In genomic region chr14:31433126-31433525, GRCm38 (mm10) we compare ENCODE assay signal across 8 mouse cellular contexts. TPM values are rescaled to one million over a fixed set of nuclear protein-coding genes. Genes with fewer than 3 reads are reported as not detected.
DNase-seq lines count a peak whose midpoint lies in the region; ATAC-seq and TF ChIP-seq lines count a peak whose summit lies in the region.

No protein-coding gene starts in this region.

- no peak for TF ChIP-seq EP300 in heart, postnatal 0 days (IDR thresholded peaks at IDR 0.05; ENCODE audit: low read depth)

- H3K9ac ChIP-seq in heart, postnatal 0 days (replicated peaks; ENCODE audit: low read depth, low read length), result no peak overlapping the region
- H3K9ac ChIP-seq in limb, embryonic 12.5 days (replicated peaks), result 0 out of 2 replicates have a peak overlapping the region, but pooled peaks have one; percentile 18

- no peaks in the 10 kb centered on the region for H3K9me3 ChIP-seq in heart, postnatal 0 days (replicated peaks; ENCODE audit: control insufficient read depth, low read length)
- no peaks in the 10 kb centered on the region for H3K9me3 ChIP-seq in limb, embryonic 12.5 days

- peaks cover 32% of the 10 kb centered on the region for H3K4me1 ChIP-seq in heart, postnatal 0 days (ENCODE audit: control insufficient read depth, insufficient read depth)
- peaks cover 42% of the 10 kb centered on the region for H3K4me1 ChIP-seq in limb, embryonic 12.5 days (replicated peaks)

- H3K4me2 ChIP-seq in heart, postnatal 0 days (ENCODE audit: low read depth, low read length), result 0 out of 2 replicates have a peak overlapping the region, but pooled peaks have one; percentile 24
- peak overlapping the region; percentile 94 for H3K4me2 ChIP-seq in limb, embryonic 12.5 days

- intact Hi-C loops in heart, postnatal 14 days (cut with DNase I), result no loop called here

- ATAC-seq in heart, postnatal 0 days (ENCODE audit: insufficient read depth, low read depth), result no peak
- no peak for ATAC-seq in limb, embryonic 12.5 days (ENCODE audit: insufficient number of reproducible peaks, insufficient read depth, low FRiP score, low TSS enrichment, low read depth)
- no peak for ATAC-seq in inflammation-experienced regulatory T-cells, adult 6 months

- 0 out of 2 replicates have a peak overlapping the region, but pooled peaks have one; percentile 49 for H3K27ac ChIP-seq in heart, postnatal 0 days (ENCODE audit: low read depth)
- H3K27ac ChIP-seq in limb, embryonic 12.5 days, result peak overlapping the region; percentile 88

- no peaks in the 10 kb centered on the region for H3K36me3 ChIP-seq in heart, postnatal 0 days (replicated peaks; ENCODE audit: control insufficient read depth, insufficient read depth, low read length)
- peaks cover 37% of the 10 kb centered on the region for H3K36me3 ChIP-seq in limb, embryonic 12.5 days

- no peaks in the 10 kb centered on the region for H3K27me3 ChIP-seq in heart, postnatal 0 days (ENCODE audit: control insufficient read depth, insufficient read depth, low read length)
- H3K27me3 ChIP-seq in limb, embryonic 12.5 days, result no peaks in the 10 kb centered on the region

- no peak overlapping the region for H3K4me3 ChIP-seq in heart, postnatal 0 days (ENCODE audit: low read depth, low read length)
- H3K4me3 ChIP-seq in limb, embryonic 12.5 days (replicated peaks), result peak overlapping the region; percentile 64; the same call in 1 of the 2 replicates

- no peak for TF ChIP-seq CTCF in heart, postnatal 0 days (IDR thresholded peaks at IDR 0.05; ENCODE audit: low read depth)

- WGBS in heart, postnatal 0 days, result 57% methylated on average over 5 of the region's 5 CpGs
- WGBS in limb, embryonic 12.5 days, result 42% methylated on average over 5 of the region's 5 CpGs

- no peak for DNase-seq in heart, postnatal 0 days (ENCODE audit: low spot score)
- no peak for DNase-seq in heart, postnatal 14 days
- DNase-seq in thymus, postnatal 14 days, result peak; percentile 43
- no peak for DNase-seq in thymus, postnatal 10 days (ENCODE audit: low spot score in 2 of 2)
- DNase-seq in testis, postnatal 14 days (ENCODE audit: low spot score), result peak; percentile 31
- DNase-seq in adrenal gland, postnatal 14 days, result no peak

RNA-seq across cellular contexts. Expression of gene Sh3bp5, which starts 2.8 kb away (rescaled TPM):
- 10.2 and 14.2 TPM in 2 replicates for total RNA-seq in heart, postnatal 0 days (2014; rRNA removed; ENCODE audit: low replicate concordance)
- polyA plus RNA-seq in heart, postnatal 0 days (2015; fragmentation: Nextera tagmentation; extraction: Ambion mirVana), result 37.6 and 43.4 TPM in 2 replicates
- total RNA-seq in heart, postnatal 14 days (2021), result 10 to 100 TPM; 44.4 to 47.3 TPM
- polyA plus RNA-seq in limb, embryonic 12.5 days (2016; fragmentation: Nextera tagmentation; extraction: Ambion mirVana), result 41.9 and 47.4 TPM in 2 replicates
- 123 and 142 TPM in 2 replicates for total RNA-seq in adrenal gland, postnatal 14 days (2021)
- polyA plus RNA-seq in inflammation-experienced regulatory T-cells, adult 6 months (2017; shearing (Covaris generic)), result 10 to 100 TPM in 1 of 3 experiments, 1 to 10 TPM in 2; 5.4 to 11.5 (median 7.1) TPM

Comparison
In these comparisons a context has a peak if more than half of its experiments do, and no peak if none do; other contexts are left out.
1. DNase-seq: peak in thymus, postnatal 14 days (single experiment) and testis, postnatal 14 days (single experiment); none in heart, postnatal 0 days (single experiment), heart, postnatal 14 days (0 of 2), thymus, postnatal 10 days (0 of 2) and adrenal gland, postnatal 14 days (single experiment).